Mouse (Mus musculus) frontal cortex, postnatal 10 days (tissue): Measurements from ENCODE around the gene Cd33.

ENCODE experiments used
- DNase-seq, 2 experiments: peaks; one replicate each; pipeline ENCODE4 v3.0.0; 2022; ENCODE audit warnings: low spot score in 2 of 2, mixed read lengths in 1 of 2

The Cd33 gene

GRCm38 (mm10) chr7:43544225-43544977 lies at the start of gene Cd33:
Gene Cd33 (minus strand): TSS chr7:43544428.
- DNase-seq = no peak

- DNase-seq = no peak
These were observed 40.6 kb upstream of the Cd33 start for GRCm38 (mm10) chr7:43584790-43585189.

- DNase-seq = no peak
These were observed 36.3 kb upstream of the Cd33 start for GRCm38 (mm10) chr7:43580526-43580925.

- DNase-seq = peak; percentile 91 to 97
These were observed 35.4 kb upstream of the Cd33 start, which contains the start of gene Zfp719 for GRCm38 (mm10) chr7:43579440-43580171. Gene Zfp719 (plus strand): TSS chr7:43579610.

GRCm38 (mm10) chr7:43571216-43571615 lies 27.0 kb upstream of the Cd33 start:
- DNase-seq = no peak

- DNase-seq = no peak
These were observed 19.1 kb upstream of the Cd33 start for GRCm38 (mm10) chr7:43563300-43563699.

GRCm38 (mm10) chr7:43562651-43563070 lies 18.4 kb upstream of the Cd33 start:
- DNase-seq = no peak

- peak; percentile 85 to 87 for DNase-seq
These were observed 17.9 kb upstream of the Cd33 start, which contains the start of gene Zfp658 for GRCm38 (mm10) chr7:43562006-43562633. Gene Zfp658 (plus strand): TSS chr7:43562256.

- DNase-seq = no peak
These were observed 12.7 kb upstream of the Cd33 start for GRCm38 (mm10) chr7:43556901-43557300.

- no peak for DNase-seq
These were observed 11.1 kb upstream of the Cd33 start for GRCm38 (mm10) chr7:43555351-43555750.

GRCm38 (mm10) chr7:43554550-43554949 lies 10.3 kb upstream of the Cd33 start:
- no peak for DNase-seq

GRCm38 (mm10) chr7:43553153-43553552 lies 8.9 kb upstream of the Cd33 start:
- DNase-seq = no peak

- no peak for DNase-seq
These were observed 4.0 kb upstream of the Cd33 start for GRCm38 (mm10) chr7:43548206-43548605.

- DNase-seq = no peak
These were observed 3.4 kb upstream of the Cd33 start for GRCm38 (mm10) chr7:43547666-43548065.

GRCm38 (mm10) chr7:43545656-43546545 lies 1.7 kb upstream of the Cd33 start:
- DNase-seq = no peak

- DNase-seq = no peak
These were observed 5.7 kb downstream of the Cd33 start for GRCm38 (mm10) chr7:43538524-43538923.

- DNase-seq = no peak
These were observed 11.2 kb downstream of the Cd33 start for GRCm38 (mm10) chr7:43532936-43533505.

GRCm38 (mm10) chr7:43530216-43530785 lies 13.9 kb downstream of the Cd33 start:
- DNase-seq = no peak

GRCm38 (mm10) chr7:43525313-43525712 lies 18.9 kb downstream of the Cd33 start:
- no peak for DNase-seq

- DNase-seq = no peak
These were observed 21.5 kb downstream of the Cd33 start for GRCm38 (mm10) chr7:43522776-43523175.

- no peak for DNase-seq
These were observed 25.9 kb downstream of the Cd33 start for GRCm38 (mm10) chr7:43518341-43518740.
